Mouse (Mus musculus): ENCODE results near the gene Gm17018. TPM values are rescaled to one million over a fixed set of nuclear protein-coding genes. Genes with fewer than 3 reads are reported as not detected.

Gm17018 gene
- polyA plus RNA-seq, 1 experiment = 22.4 TPM

DNA sequence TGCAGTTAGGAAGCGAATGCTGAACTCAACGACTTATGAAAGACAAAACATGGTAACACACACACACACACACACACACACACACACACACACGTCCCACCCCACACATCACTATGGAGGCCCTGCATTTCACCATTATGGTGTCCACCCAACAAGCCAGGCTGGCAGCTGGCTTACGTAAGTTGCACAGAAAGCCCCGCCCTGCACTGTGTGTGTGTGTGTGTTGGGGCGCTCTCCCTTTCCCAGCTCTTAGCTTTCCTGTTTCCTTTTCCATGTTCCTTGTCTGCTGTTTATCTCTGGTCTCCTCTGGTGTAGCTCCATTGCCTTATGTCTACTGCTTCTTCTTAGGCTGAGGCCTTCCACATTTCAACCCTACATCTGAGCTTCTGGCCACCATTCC is 57.8 kb downstream of the Gm17018 start:
- no peak overlapping the region for H3K27ac ChIP-seq (ENCODE audit: insufficient read depth, low read length)
- no peak for TF ChIP-seq EP300 (IDR thresholded peaks at IDR 0.05; ENCODE audit: insufficient read depth, low read depth, low read length)
- TF ChIP-seq CTCF (IDR thresholded peaks at IDR 0.05; ENCODE audit: low read depth, low read length) = no peak
- no peak for TF ChIP-seq POLR2A (IDR thresholded peaks at IDR 0.05; ENCODE audit: insufficient read depth, low read length)

DNA sequence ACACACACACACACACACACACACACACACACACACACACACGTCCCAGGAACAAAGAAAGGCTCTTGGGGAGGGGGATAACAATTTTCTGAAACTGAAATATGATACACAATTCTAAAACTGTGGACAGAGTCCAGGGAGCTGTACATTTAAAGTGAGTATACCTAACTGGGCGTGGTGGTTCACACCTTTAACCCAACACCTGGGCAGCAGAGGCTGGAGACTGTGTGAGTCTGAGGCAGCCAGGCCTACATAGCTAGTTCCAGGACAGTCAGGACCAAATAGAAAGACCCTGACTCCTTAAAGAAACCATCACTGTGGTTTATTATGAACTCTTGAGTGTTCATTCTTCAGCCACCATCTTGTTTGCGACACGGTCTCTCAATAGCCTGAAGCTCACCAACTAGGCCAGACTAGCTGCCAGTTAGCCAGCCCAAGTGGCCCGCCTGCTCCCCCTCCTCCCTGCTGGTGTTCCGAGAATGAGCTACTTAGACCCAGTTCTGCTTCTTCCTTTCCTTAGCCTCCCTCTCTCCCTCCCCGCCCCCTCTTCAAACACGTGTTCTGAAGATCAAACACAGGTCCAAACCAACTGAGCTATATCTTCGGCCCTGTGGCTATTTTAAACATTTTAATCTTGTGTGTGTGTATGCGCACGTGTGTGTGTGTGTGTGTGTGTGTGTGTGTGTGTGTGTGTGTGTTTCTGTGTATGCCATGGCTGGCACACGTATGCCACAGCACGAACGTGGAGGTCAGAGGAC is 59.5 kb downstream of the Gm17018 start:
- Histone ChIP-seq H3K4me3 (ENCODE audit: low read depth, low read length) (no peak overlapping the region), H3K9ac (ENCODE audit: low read depth, poor library complexity, severe bottlenecking) (no peak overlapping the region), H3K27me3 (ENCODE audit: control insufficient read depth, insufficient read depth, low read length, poor library complexity, severe bottlenecking) (no peaks in the 10 kb centered on the region), H3K9me3 (replicated peaks; ENCODE audit: control insufficient read depth, insufficient read depth, low read length, poor library complexity, severe bottlenecking) (no peaks in the 10 kb centered on the region), H3K4me1 (ENCODE audit: control insufficient read depth, insufficient read depth, low read length) (no peaks in the 10 kb centered on the region), H3K27ac (ENCODE audit: insufficient read depth, low read length) (no peak overlapping the region), H3K36me3 (ENCODE audit: control insufficient read depth, insufficient read depth, low read length, poor library complexity, severe bottlenecking) (no peaks in the 10 kb centered on the region)
- TF ChIP-seq CTCF (IDR thresholded peaks at IDR 0.05; ENCODE audit: low read depth, low read length) = no peak

More for the DNA sequence above, 57.8 kb downstream of the Gm17018 start:
- Histone ChIP-seq H3K9ac (ENCODE audit: low read depth, poor library complexity, severe bottlenecking) (no peak overlapping the region), H3K4me1 (ENCODE audit: control insufficient read depth, insufficient read depth, low read length) (no peaks in the 10 kb centered on the region), H3K4me3 (ENCODE audit: low read depth, low read length) (no peak overlapping the region), H3K27me3 (ENCODE audit: control insufficient read depth, insufficient read depth, low read length, poor library complexity, severe bottlenecking) (no peaks in the 10 kb centered on the region), H3K9me3 (replicated peaks; ENCODE audit: control insufficient read depth, insufficient read depth, low read length, poor library complexity, severe bottlenecking) (no peaks in the 10 kb centered on the region), H3K36me3 (ENCODE audit: control insufficient read depth, insufficient read depth, low read length, poor library complexity, severe bottlenecking) (no peaks in the 10 kb centered on the region)

DNA sequence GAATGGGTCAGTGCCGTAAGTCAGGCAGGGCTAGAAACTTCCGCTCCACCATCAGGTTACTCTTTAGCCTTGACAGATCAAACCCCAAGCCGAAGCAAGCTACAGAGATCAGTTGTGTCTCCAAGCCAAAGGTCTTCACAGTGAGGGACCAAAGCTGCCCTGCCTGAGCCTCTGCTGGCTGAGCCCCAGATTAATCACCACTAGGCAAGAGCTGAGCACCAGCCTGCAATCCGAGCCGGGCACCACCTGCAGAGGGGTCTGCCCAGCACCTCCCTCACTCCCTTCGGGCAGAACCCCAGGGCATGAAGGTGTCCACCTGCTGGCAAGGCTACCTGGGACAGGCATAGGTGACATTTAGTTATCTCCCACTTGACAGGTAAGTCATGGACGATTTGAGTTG is 60.6 kb downstream of the Gm17018 start:
- TF ChIP-seq CTCF (IDR thresholded peaks at IDR 0.05; ENCODE audit: low read depth, low read length) = no peak
- TF ChIP-seq EP300 (IDR thresholded peaks at IDR 0.05; ENCODE audit: insufficient read depth, low read depth, low read length) = no peak
- TF ChIP-seq POLR2A (IDR thresholded peaks at IDR 0.05; ENCODE audit: insufficient read depth, low read length) = no peak
- H3K9me3 ChIP-seq (replicated peaks; ENCODE audit: control insufficient read depth, insufficient read depth, low read length, poor library complexity, severe bottlenecking) = no peaks in the 10 kb centered on the region
- H3K27ac ChIP-seq (ENCODE audit: insufficient read depth, low read length) = no peak overlapping the region
- no peaks in the 10 kb centered on the region for H3K27me3 ChIP-seq (ENCODE audit: control insufficient read depth, insufficient read depth, low read length, poor library complexity, severe bottlenecking)
- no peaks in the 10 kb centered on the region for H3K36me3 ChIP-seq (ENCODE audit: control insufficient read depth, insufficient read depth, low read length, poor library complexity, severe bottlenecking)
- H3K4me3 ChIP-seq (ENCODE audit: low read depth, low read length) = no peak overlapping the region
- H3K4me1 ChIP-seq (ENCODE audit: control insufficient read depth, insufficient read depth, low read length) = no peaks in the 10 kb centered on the region
- H3K9ac ChIP-seq (ENCODE audit: low read depth, poor library complexity, severe bottlenecking) = no peak overlapping the region

DNA sequence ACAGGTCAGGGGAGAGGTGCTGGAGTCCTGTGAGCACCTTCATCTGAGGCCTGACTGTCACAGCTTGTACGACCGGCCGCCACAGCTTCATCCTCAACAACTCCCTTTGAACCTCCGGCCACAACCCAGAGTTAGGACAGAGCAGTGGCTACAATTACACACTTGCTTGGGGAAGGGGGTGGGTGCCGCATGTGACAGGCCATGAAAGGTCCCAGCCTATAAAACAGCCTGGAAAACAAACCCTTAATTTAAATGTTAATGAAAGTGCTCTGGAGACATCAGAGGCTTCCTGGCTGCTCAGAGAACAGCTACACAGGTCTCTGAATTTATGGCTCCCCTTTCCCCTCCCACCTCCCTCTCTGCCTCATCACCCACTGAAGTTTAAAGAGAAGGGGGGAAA is 61.7 kb downstream of the Gm17018 start:
- no peaks in the 10 kb centered on the region for H3K27me3 ChIP-seq (ENCODE audit: control insufficient read depth, insufficient read depth, low read length, poor library complexity, severe bottlenecking)
- no peak overlapping the region for H3K27ac ChIP-seq (ENCODE audit: insufficient read depth, low read length)
- H3K4me1 ChIP-seq (ENCODE audit: control insufficient read depth, insufficient read depth, low read length) = no peaks in the 10 kb centered on the region
- no peaks in the 10 kb centered on the region for H3K9me3 ChIP-seq (replicated peaks; ENCODE audit: control insufficient read depth, insufficient read depth, low read length, poor library complexity, severe bottlenecking)
- TF ChIP-seq EP300 (IDR thresholded peaks at IDR 0.05; ENCODE audit: insufficient read depth, low read depth, low read length) (peak; percentile 79; the same call in 1 of the 2 replicates), CTCF (IDR thresholded peaks at IDR 0.05; ENCODE audit: low read depth, low read length) (no peak)
- no peak overlapping the region for H3K9ac ChIP-seq (ENCODE audit: low read depth, poor library complexity, severe bottlenecking)
- no peaks in the 10 kb centered on the region for H3K36me3 ChIP-seq (ENCODE audit: control insufficient read depth, insufficient read depth, low read length, poor library complexity, severe bottlenecking)
- H3K4me3 ChIP-seq (ENCODE audit: low read depth, low read length) = no peak overlapping the region

DNA sequence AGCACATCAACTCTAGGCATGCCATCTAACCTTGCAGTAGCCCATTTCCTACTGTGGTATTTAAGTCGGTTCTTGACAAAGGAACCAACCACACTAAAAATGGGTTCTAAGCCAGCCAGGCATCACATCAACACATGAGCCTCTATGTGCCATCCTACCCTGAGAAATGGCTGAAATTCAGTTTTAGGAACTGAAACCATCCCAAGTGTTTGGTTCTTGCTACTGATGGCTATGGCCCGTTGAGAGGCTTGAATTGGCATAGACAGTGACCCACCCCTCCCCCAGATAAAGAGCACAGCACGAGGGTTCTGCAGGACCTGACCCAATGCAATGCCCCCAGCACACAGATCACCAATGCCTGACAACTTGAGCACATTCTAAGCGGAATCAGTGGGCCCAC is 63.3 kb downstream of the Gm17018 start:
- Histone ChIP-seq H3K36me3 (ENCODE audit: control insufficient read depth, insufficient read depth, low read length, poor library complexity, severe bottlenecking) (no peaks in the 10 kb centered on the region), H3K9me3 (replicated peaks; ENCODE audit: control insufficient read depth, insufficient read depth, low read length, poor library complexity, severe bottlenecking) (no peaks in the 10 kb centered on the region), H3K27me3 (ENCODE audit: control insufficient read depth, insufficient read depth, low read length, poor library complexity, severe bottlenecking) (no peaks in the 10 kb centered on the region), H3K4me1 (ENCODE audit: control insufficient read depth, insufficient read depth, low read length) (no peaks in the 10 kb centered on the region), H3K4me3 (ENCODE audit: low read depth, low read length) (no peak overlapping the region), H3K9ac (ENCODE audit: low read depth, poor library complexity, severe bottlenecking) (no peak overlapping the region), H3K27ac (ENCODE audit: insufficient read depth, low read length) (no peak overlapping the region)
- TF ChIP-seq POLR2A (IDR thresholded peaks at IDR 0.05; ENCODE audit: insufficient read depth, low read length) = no peak
- TF ChIP-seq CTCF (IDR thresholded peaks at IDR 0.05; ENCODE audit: low read depth, low read length) = no peak
- TF ChIP-seq EP300 (IDR thresholded peaks at IDR 0.05; ENCODE audit: insufficient read depth, low read depth, low read length) = no peak

DNA sequence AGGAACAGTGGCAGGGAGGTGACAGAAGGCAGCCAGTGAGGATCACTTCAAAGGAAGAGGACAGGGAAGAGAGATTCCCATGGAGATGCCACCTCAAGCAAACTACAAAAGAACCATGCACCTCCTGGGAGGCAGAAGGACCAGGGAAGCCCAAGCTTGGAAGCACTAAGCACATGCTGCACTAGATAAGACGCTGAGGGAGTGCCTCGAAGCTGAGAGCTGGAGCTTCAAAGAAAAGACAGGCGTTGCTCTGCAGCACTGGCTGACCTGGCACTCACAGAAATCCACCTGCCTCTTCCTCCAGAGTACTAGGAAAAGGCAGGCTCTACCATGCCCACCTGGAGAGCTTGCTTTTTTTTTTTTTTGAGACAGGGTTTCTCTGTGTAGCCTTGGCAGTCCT is 66.6 kb downstream of the Gm17018 start:
- Histone ChIP-seq H3K9me3 (replicated peaks; ENCODE audit: control insufficient read depth, insufficient read depth, low read length, poor library complexity, severe bottlenecking) (no peaks in the 10 kb centered on the region), H3K4me3 (ENCODE audit: low read depth, low read length) (no peak overlapping the region), H3K4me1 (ENCODE audit: control insufficient read depth, insufficient read depth, low read length) (no peaks in the 10 kb centered on the region), H3K27me3 (ENCODE audit: control insufficient read depth, insufficient read depth, low read length, poor library complexity, severe bottlenecking) (no peaks in the 10 kb centered on the region), H3K27ac (ENCODE audit: insufficient read depth, low read length) (no peak overlapping the region), H3K36me3 (ENCODE audit: control insufficient read depth, insufficient read depth, low read length, poor library complexity, severe bottlenecking) (no peaks in the 10 kb centered on the region), H3K9ac (ENCODE audit: low read depth, poor library complexity, severe bottlenecking) (no peak overlapping the region)
- no peak for TF ChIP-seq POLR2A (IDR thresholded peaks at IDR 0.05; ENCODE audit: insufficient read depth, low read length)
- no peak for TF ChIP-seq EP300 (IDR thresholded peaks at IDR 0.05; ENCODE audit: insufficient read depth, low read depth, low read length)
- TF ChIP-seq CTCF (IDR thresholded peaks at IDR 0.05; ENCODE audit: low read depth, low read length) = no peak
